Mouse (Mus musculus) hindbrain, embryonic 16.5 days (tissue): ENCODE results near the gene Arhgap42. TPM values are rescaled to one million over a fixed set of nuclear protein-coding genes. Genes with fewer than 3 reads are reported as not detected.

Experiments
- ATAC-seq: fragments of 200-750 bp; cut with Nextera tagmentation; 2 replicates; pipeline ENCODE4 v1.8.0; 2017; ENCODE audit warnings: moderate TSS enrichment, moderate library complexity
- H3K27ac ChIP-seq: fragments of 300-500 bp; sonication (generic); 2 replicates; pipeline ENCODE4 v1.5.1; 2014; ENCODE audit warnings: low read depth, mild to moderate bottlenecking, control low read depth, low read length, moderate library complexity
- H3K27me3 ChIP-seq: fragments of 300-500 bp; sonication (generic); replicated peaks from 2 replicates; pipeline ENCODE4 v1.6.1; 2014; ENCODE audit warnings: low read length; ENCODE audit not compliant: control insufficient read depth, insufficient read depth
- H3K36me3 ChIP-seq: fragments of 300-500 bp; sonication (generic); 2 replicates; pipeline ENCODE4 v1.6.1; 2014; ENCODE audit warnings: mild to moderate bottlenecking, low read length, moderate library complexity, mixed read lengths; ENCODE audit not compliant: control insufficient read depth, insufficient read depth
- H3K4me1 ChIP-seq: fragments of 300-500 bp; sonication (generic); 2 replicates; pipeline ENCODE4 v1.6.1; 2014; ENCODE audit warnings: low read depth, low read length; ENCODE audit not compliant: control insufficient read depth, insufficient read depth
- H3K4me2 ChIP-seq: fragments of 300-500 bp; sonication (generic); 2 replicates; pipeline ENCODE4 v1.6.1; 2014; ENCODE audit warnings: mild to moderate bottlenecking, low read length, control low read depth, moderate library complexity
- H3K4me3 ChIP-seq: fragments of 300-500 bp; sonication (generic); 2 replicates; pipeline ENCODE4 v1.5.1; 2014; ENCODE audit warnings: mild to moderate bottlenecking, low read length, control low read depth, moderate library complexity
- H3K9ac ChIP-seq: fragments of 300-500 bp; sonication (generic); 2 replicates; pipeline ENCODE4 v1.6.1; 2014; ENCODE audit warnings: low read depth, mild to moderate bottlenecking, control low read depth, low read length, moderate library complexity
- H3K9me3 ChIP-seq: fragments of 300-500 bp; sonication (generic); 2 replicates; pipeline ENCODE4 v1.6.1; 2014; ENCODE audit warnings: mild to moderate bottlenecking, low read length, moderate library complexity; ENCODE audit not compliant: control insufficient read depth
- WGBS: fragments of 180-500 bp; shearing (Covaris S2); extraction: QIAGEN DNeasy Blood & Tissue Kit; methylation state at CpG from one replicate; pipeline ENCODE4 v1.1.7; 2014; 5-methylcytosine and 5-hydroxymethylcytosine counted together
- polyA plus RNA-seq: library from polyadenylated mRNA; unstranded; fragments of >200 nt; fragmentation: Nextera tagmentation; extraction: Ambion mirVana; gene quantifications from 2 replicates; pipeline ENCODE4 v1.2.1, GENCODE M21; 2015

The Arhgap42 gene
- 15.7 and 17.1 TPM in 2 replicates for polyA plus RNA-seq

DNA sequence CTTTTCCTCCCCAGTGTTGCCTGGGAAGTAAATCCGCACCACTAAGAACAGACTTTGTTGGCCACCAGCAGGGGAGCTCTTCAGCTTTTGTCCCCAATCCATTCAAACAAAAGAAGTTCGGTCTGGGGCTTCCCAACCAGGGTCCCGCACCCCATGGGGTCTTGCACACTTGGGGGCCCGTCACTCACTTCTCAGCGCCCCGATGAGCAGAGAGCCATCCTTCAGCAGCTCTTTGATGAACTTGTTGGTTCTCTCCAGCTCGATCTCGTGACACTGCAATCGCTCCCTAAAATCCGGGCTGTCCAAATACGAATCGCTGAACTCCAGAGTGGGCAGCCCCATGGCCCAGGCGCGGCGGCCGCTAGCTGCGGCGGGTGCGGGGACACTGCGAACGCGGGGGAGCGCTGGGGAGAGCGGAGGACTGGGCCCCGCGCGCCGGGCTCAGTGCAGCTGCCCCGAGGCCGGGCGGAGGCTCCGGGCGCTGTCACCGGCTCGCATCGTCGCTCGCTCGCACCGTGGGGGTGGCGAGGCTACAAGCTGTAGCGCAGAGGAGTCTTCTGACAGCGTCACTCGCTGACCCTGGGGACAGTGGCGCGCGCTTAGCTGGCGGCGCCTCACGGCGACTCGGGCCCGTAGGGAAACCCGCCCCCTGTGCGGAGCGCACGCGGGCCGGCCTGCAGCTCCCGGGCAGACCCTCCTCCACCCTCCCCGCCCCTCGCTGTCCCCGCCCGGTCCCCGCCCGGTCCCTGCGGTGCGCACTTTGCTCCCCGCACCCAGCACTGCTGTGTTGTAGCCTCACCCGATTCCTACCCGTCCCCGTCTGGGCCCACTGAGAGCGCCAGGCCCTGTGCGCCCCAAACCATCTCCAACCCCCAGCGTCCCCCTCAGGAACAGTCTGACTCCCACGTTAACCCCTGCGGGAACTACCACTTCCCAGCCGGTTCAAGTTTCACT, at the start of gene Arhgap42:
Gene Arhgap42 (minus strand): TSS at position 664 of the 954 bp plus-strand sequence.
- peak within 1 kb of the TSS; percentile 92 for H3K9ac ChIP-seq
- peaks cover 2% of the 10 kb centered on the region; the same call in 1 of the 2 replicates for H3K4me1 ChIP-seq
- ATAC-seq, result peak; percentile 95
- peak within 1 kb of the TSS; percentile 86 for H3K27ac ChIP-seq
- peak within 1 kb of the TSS; percentile 88 for H3K4me3 ChIP-seq
- peak within 1 kb of the TSS; percentile 84 for H3K4me2 ChIP-seq
- H3K9me3 ChIP-seq, result no peaks in the 10 kb centered on the region
- H3K27me3 ChIP-seq, result no peaks in the 10 kb centered on the region
- under 1% methylated on average over 49 of the region's 78 CpGs for WGBS
- no peaks in the 10 kb centered on the region for H3K36me3 ChIP-seq

DNA sequence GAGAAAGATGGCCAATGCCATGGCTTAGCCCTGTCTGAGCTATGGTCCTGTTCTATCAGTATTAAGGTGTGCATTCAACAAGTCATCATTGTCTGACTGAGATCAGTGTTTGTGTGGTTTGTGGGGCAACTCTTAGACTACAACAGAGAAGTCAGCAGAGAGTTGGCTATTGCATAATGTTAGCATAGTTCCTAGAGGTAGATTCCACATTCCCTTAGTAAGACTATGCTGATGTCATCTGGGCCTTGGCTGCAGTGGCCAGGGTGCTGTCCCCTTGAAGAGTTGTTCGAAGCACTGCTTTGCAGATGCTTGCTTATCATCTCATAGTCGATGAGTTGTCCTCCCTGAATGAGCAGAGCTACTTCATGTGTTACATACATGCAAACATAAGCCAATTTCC, 49.2 kb upstream of the Arhgap42 start:
- Histone ChIP-seq H3K9me3 (no peaks in the 10 kb centered on the region), H3K4me2 (no peak overlapping the region), H3K4me1 (no peaks in the 10 kb centered on the region), H3K4me3 (no peak overlapping the region), H3K36me3 (no peaks in the 10 kb centered on the region), H3K27ac (no peak overlapping the region), H3K27me3 (no peaks in the 10 kb centered on the region), H3K9ac (no peak overlapping the region)
- no peak for ATAC-seq
- 89% methylated on average over 2 of the region's 2 CpGs for WGBS

DNA sequence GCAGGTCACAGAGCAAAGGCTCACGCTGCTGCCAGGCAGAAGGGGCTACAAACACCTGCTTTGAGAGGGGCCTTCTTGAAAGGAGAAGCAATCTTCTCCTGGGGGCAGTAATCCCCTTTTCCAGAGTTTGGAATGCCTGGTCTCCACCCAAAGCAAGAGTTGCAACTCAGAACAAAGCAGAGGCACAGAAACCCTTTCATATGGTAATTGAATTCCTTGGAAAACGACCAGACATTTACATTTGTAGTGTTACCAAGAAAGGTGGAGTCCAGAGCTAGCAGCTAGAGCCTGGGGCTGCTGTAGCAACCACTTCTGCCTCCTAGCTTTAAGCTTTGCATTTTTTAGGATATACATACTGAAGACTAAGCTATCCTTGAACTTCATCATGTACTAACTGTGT, 30.4 kb upstream of the Arhgap42 start:
- no peaks in the 10 kb centered on the region for H3K27me3 ChIP-seq
- no peak overlapping the region for H3K27ac ChIP-seq
- whole genome bisulfite sequencing, result 7% methylated on average over 2 of the region's 2 CpGs
- no peak overlapping the region for H3K4me2 ChIP-seq
- H3K9me3 ChIP-seq, result no peaks in the 10 kb centered on the region
- H3K9ac ChIP-seq, result no peak overlapping the region
- H3K4me3 ChIP-seq, result no peak overlapping the region
- no peaks in the 10 kb centered on the region for H3K4me1 ChIP-seq
- no peaks in the 10 kb centered on the region for H3K36me3 ChIP-seq
- ATAC-seq, result peak; percentile 56; the same call in 1 of the 2 replicates

GRCm38 (mm10) chr9:9267606-9268601, 29.0 kb upstream of the Arhgap42 start:
- Histone ChIP-seq H3K4me3 (no peak overlapping the region), H3K36me3 (no peaks in the 10 kb centered on the region), H3K4me1 (no peaks in the 10 kb centered on the region), H3K9ac (no peak overlapping the region), H3K9me3 (no peaks in the 10 kb centered on the region), H3K27me3 (no peaks in the 10 kb centered on the region), H3K27ac (no peak overlapping the region), H3K4me2 (no peak overlapping the region)
- no peak for ATAC-seq
- whole genome bisulfite sequencing, result 83% methylated on average over 6 of the region's 6 CpGs

DNA sequence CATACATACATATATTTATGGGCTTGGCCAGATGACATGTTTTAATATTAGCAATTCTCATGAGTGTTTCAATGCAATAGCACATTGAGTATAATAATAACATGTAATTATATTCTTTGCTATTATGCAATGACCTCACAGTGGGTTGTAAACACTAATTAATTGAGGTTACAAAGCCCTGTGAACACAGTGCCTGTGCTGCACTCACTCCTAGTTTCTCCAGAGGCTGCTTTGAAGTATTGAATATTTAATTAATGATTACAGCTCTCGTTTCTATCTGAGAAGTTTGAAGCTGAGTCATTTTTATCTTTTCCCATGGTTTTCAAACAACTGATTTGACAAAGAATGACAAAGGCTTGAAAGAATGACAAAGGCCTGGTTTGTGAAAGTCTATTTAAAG, 24.6 kb upstream of the Arhgap42 start:
- Histone ChIP-seq H3K4me2 (no peak overlapping the region), H3K36me3 (no peaks in the 10 kb centered on the region), H3K4me3 (no peak overlapping the region), H3K27ac (no peak overlapping the region), H3K9me3 (no peaks in the 10 kb centered on the region), H3K4me1 (no peaks in the 10 kb centered on the region), H3K9ac (no peak overlapping the region), H3K27me3 (no peaks in the 10 kb centered on the region)
- peak; percentile 64; the same call in 1 of the 2 replicates for ATAC-seq
- WGBS, result 29% methylated on average over 1 of the region's 1 CpGs

DNA sequence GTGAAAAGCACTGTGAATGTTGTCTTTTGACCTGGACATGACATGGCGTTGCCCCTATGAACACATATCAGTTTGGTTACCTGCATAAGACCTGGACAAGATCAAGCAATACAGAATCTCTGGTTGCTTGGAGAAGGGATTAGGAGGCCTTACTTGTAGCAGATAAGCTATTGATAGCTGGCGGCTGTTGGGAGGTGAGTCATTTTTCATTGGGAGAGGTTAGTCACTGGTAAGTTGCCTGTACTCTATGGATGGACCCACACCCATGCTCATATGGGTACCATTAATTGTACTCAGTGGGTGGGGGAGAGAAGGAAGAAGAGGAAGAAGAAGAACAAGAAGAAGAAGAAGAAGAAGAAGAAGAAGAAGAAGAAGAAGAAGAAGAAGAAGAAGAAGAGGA, 23.6 kb upstream of the Arhgap42 start:
- Histone ChIP-seq H3K27ac (no peak overlapping the region), H3K9me3 (no peaks in the 10 kb centered on the region), H3K4me3 (no peak overlapping the region), H3K36me3 (no peaks in the 10 kb centered on the region), H3K4me1 (no peaks in the 10 kb centered on the region), H3K9ac (no peak overlapping the region), H3K27me3 (no peaks in the 10 kb centered on the region), H3K4me2 (no peak overlapping the region)
- ATAC-seq, result no peak
- 90% methylated on average over 2 of the region's 2 CpGs for WGBS

- no peak overlapping the region for H3K27ac ChIP-seq
- no peak overlapping the region for H3K4me2 ChIP-seq
- H3K9me3 ChIP-seq, result no peaks in the 10 kb centered on the region
- no peak overlapping the region for H3K9ac ChIP-seq
- no peaks in the 10 kb centered on the region for H3K27me3 ChIP-seq
- no peaks in the 10 kb centered on the region for H3K36me3 ChIP-seq
- whole genome bisulfite sequencing, result 85% methylated on average over 1 of the region's 1 CpGs
- no peaks in the 10 kb centered on the region for H3K4me1 ChIP-seq
- no peak overlapping the region for H3K4me3 ChIP-seq
- ATAC-seq, result no peak
Observed at GRCm38 (mm10) chr9:9254764-9255163, 15.9 kb upstream of the Arhgap42 start.

DNA sequence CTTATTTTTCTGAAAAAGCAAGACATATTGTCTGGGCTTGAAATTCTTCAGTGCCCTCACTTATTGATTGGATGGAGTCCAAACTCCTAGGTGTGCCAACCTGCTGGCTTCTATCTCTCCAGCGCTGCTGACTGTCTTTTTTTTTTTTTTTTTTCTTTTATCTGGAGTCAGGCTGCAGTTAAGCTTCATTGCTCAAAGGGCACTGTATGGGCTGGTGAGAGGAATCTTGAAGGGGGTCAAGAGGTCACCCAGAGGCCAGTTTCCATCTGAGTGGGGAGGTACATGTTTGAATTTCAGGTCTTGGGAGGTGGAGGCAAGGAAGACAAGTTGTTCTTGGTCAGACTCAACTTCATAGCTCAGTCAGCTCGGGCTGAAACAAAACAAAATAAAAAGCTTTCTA, 9.6 kb upstream of the Arhgap42 start:
- H3K27me3 ChIP-seq, result no peaks in the 10 kb centered on the region
- no peak overlapping the region for H3K4me2 ChIP-seq
- no peak overlapping the region for H3K4me3 ChIP-seq
- WGBS, result 49% methylated on average over 2 of the region's 2 CpGs
- ATAC-seq, result peak; percentile 34; the same call in 1 of the 2 replicates
- no peaks in the 10 kb centered on the region for H3K36me3 ChIP-seq
- H3K4me1 ChIP-seq, result peaks cover 3% of the 10 kb centered on the region; the same call in 1 of the 2 replicates
- H3K27ac ChIP-seq, result no peak overlapping the region
- no peaks in the 10 kb centered on the region for H3K9me3 ChIP-seq
- H3K9ac ChIP-seq, result no peak overlapping the region
